In genomic region chr8:47495428-47495827, GRCm38 (mm10) we compare ENCODE assay signal across 12 mouse cellular contexts.
"Had no signal": no experiment of that assay in that cellular context is flagged by ENCODE, and none has a peak within 500 bp of the region (broad histone marks: within the 10 kb centered on the region; RNA-seq: fewer than 3 reads in every experiment).

No protein-coding gene starts in this region.

- H3K4me1 ChIP-seq: limb, embryonic 10.5 days; midbrain, embryonic 13.5 days had no signal

- H3K4me3 ChIP-seq: left cerebral cortex, adult 2 months; limb, embryonic 10.5 days; midbrain, embryonic 13.5 days had no signal

- H3K4me2 ChIP-seq: midbrain, embryonic 13.5 days had no signal

- H3K9ac ChIP-seq: liver, embryonic 14.5 days; midbrain, embryonic 13.5 days had no signal

- H3K27ac ChIP-seq: left cerebral cortex, adult 2 months; limb, embryonic 10.5 days; liver, embryonic 14.5 days; midbrain, embryonic 13.5 days had no signal

- H3K9me3 ChIP-seq: limb, embryonic 10.5 days; midbrain, embryonic 13.5 days had no signal

- ATAC-seq: lung, postnatal 0 days; midbrain, embryonic 13.5 days had no signal

- H3K27me3 ChIP-seq: midbrain, embryonic 13.5 days had no signal

- DNase-seq: kidney, adult 18-20 months; lung, adult 2 months; lung, postnatal 36 days; right cerebral cortex, adult 18-20 months; right cerebral cortex, postnatal 25 days; thymus, adult 18-20 months; thymus, postnatal 14 days had no signal
